Mouse (Mus musculus) lung, embryonic 14.5 days (tissue): Measurements from ENCODE around the gene Gm13090. TPM values are rescaled to one million over a fixed set of nuclear protein-coding genes. Genes with fewer than 3 reads are reported as not detected.

Experiments
- ATAC-seq: fragments of 200-750 bp; cut with Nextera tagmentation; 2 replicates; pipeline ENCODE4 v1.8.0; 2017; ENCODE audit warnings: mild to moderate bottlenecking, moderate TSS enrichment, moderate library complexity; ENCODE audit not compliant: insufficient read depth
- DNase-seq: peaks from one replicate; pipeline ENCODE4 v3.0.0-alpha.2; 2015
- H3K27ac ChIP-seq: fragments of 300-500 bp; sonication (generic); 2 replicates; pipeline ENCODE4 v1.5.1; 2014; ENCODE audit warnings: low read depth, mild to moderate bottlenecking, moderate library complexity
- H3K27me3 ChIP-seq: fragments of 300-500 bp; sonication (generic); 2 replicates; pipeline ENCODE4 v1.6.1; 2014; ENCODE audit warnings: low read length, control low read depth; ENCODE audit not compliant: insufficient read depth
- H3K36me3 ChIP-seq: fragments of 300-500 bp; sonication (generic); 2 replicates; pipeline ENCODE4 v1.6.1; 2014; ENCODE audit warnings: control low read depth; ENCODE audit not compliant: insufficient read depth
- H3K4me1 ChIP-seq: fragments of 300-500 bp; sonication (generic); 2 replicates; pipeline ENCODE4 v1.6.1; 2014; ENCODE audit warnings: antibody characterized with exemption, control low read depth; ENCODE audit not compliant: insufficient read depth
- H3K4me2 ChIP-seq: fragments of 300-500 bp; sonication (generic); 2 replicates; pipeline ENCODE4 v1.6.1; 2014; ENCODE audit warnings: mild to moderate bottlenecking
- H3K4me3 ChIP-seq: fragments of 300-500 bp; sonication (generic); 2 replicates; pipeline ENCODE4 v1.5.1; 2014; ENCODE audit warnings: low read depth, low read length
- H3K9ac ChIP-seq: fragments of 300-500 bp; sonication (generic); 2 replicates; pipeline ENCODE4 v1.6.1; 2014
- H3K9me3 ChIP-seq: fragments of 300-500 bp; sonication (generic); 2 replicates; pipeline ENCODE4 v1.6.1; 2016; ENCODE audit warnings: low read depth, low read length, control low read depth
- CTCF ChIP-seq: IDR thresholded peaks from 2 replicates; pipeline ENCODE4 v1.5.1; 2016; ENCODE audit warnings: antibody characterized with exemption, low read depth
- WGBS: fragments of 180-500 bp; shearing (Covaris S2); extraction: QIAGEN DNeasy Blood & Tissue Kit; methylation state at CpG from one replicate; pipeline ENCODE4 v1.1.7; 2014; 5-methylcytosine and 5-hydroxymethylcytosine counted together
- polyA plus RNA-seq: library from polyadenylated mRNA; unstranded; fragments of >200 nt; fragmentation: Nextera tagmentation; extraction: Ambion mirVana; gene quantifications from 2 replicates; pipeline ENCODE4 v1.2.1, GENCODE M21; 2014

Gene Gm13090
- polyA plus RNA-seq, 1 experiment from 2014 or later = not detected

- Histone ChIP-seq H3K4me3 (no peak overlapping the region), H3K27ac (no peak overlapping the region), H3K4me2 (no peak overlapping the region), H3K9ac (no peak overlapping the region), H3K4me1 (0 out of 2 replicates have a peak, but pooled peaks cover 3% of the 10 kb centered on the region), H3K36me3 (no peaks in the 10 kb centered on the region), H3K27me3 (peaks cover 14% of the 10 kb centered on the region), H3K9me3 (no peaks in the 10 kb centered on the region)
- WGBS = 77% methylated on average over 11 of the region's 11 CpGs
- ATAC-seq (no peak), DNase-seq (no peak)
- no peak for TF ChIP-seq CTCF
Measured at GRCm38 (mm10) chr4:151103646-151104045, 14.3 kb downstream of the Gm13090 start.

GRCm38 (mm10) chr4:151104147-151104546 is 14.8 kb downstream of the Gm13090 start:
- WGBS = 70% methylated on average over 10 of the region's 10 CpGs

GRCm38 (mm10) chr4:151105886-151106285 is 16.5 kb downstream of the Gm13090 start:
- H3K9ac ChIP-seq = no peak overlapping the region
- no peak for TF ChIP-seq CTCF
- H3K4me1 ChIP-seq = 0 out of 2 replicates have a peak, but pooled peaks cover 3% of the 10 kb centered on the region
- no peaks in the 10 kb centered on the region for H3K36me3 ChIP-seq
- H3K9me3 ChIP-seq = no peaks in the 10 kb centered on the region
- ATAC-seq = no peak
- 72% methylated on average over 6 of the region's 6 CpGs for WGBS
- no peak overlapping the region for H3K27ac ChIP-seq
- H3K27me3 ChIP-seq = peaks cover 30% of the 10 kb centered on the region
- no peak overlapping the region for H3K4me2 ChIP-seq
- no peak overlapping the region for H3K4me3 ChIP-seq
- no peak for DNase-seq

More at GRCm38 (mm10) chr4:151104147-151104546, 14.8 kb downstream of the Gm13090 start:
- DNase-seq (no peak), ATAC-seq (no peak)
- H3K4me3 ChIP-seq = no peak overlapping the region
- H3K9me3 ChIP-seq = no peaks in the 10 kb centered on the region
- TF ChIP-seq CTCF = no peak
- H3K4me1 ChIP-seq = 0 out of 2 replicates have a peak, but pooled peaks cover 3% of the 10 kb centered on the region
- H3K4me2 ChIP-seq = no peak overlapping the region
- no peak overlapping the region for H3K27ac ChIP-seq
- H3K36me3 ChIP-seq = no peaks in the 10 kb centered on the region
- no peak overlapping the region for H3K9ac ChIP-seq
- peaks cover 14% of the 10 kb centered on the region for H3K27me3 ChIP-seq

- no peak for TF ChIP-seq CTCF
- Histone ChIP-seq H3K27me3 (peaks cover 30% of the 10 kb centered on the region), H3K9me3 (no peaks in the 10 kb centered on the region), H3K36me3 (no peaks in the 10 kb centered on the region), H3K9ac (no peak overlapping the region), H3K4me3 (no peak overlapping the region), H3K4me1 (0 out of 2 replicates have a peak, but pooled peaks cover 3% of the 10 kb centered on the region), H3K4me2 (peak overlapping the region; percentile 99; the same call in 1 of the 2 replicates), H3K27ac (no peak overlapping the region)
- DNase-seq = no peak
- WGBS = 38% methylated on average over 10 of the region's 10 CpGs
- ATAC-seq = no peak
Measured at GRCm38 (mm10) chr4:151106468-151106867, 17.1 kb downstream of the Gm13090 start.

GRCm38 (mm10) chr4:151107131-151108001 is 18.0 kb downstream of the Gm13090 start:
- no peaks in the 10 kb centered on the region for H3K36me3 ChIP-seq
- peak overlapping the region; percentile 62 for H3K9ac ChIP-seq
- peaks cover 30% of the 10 kb centered on the region for H3K27me3 ChIP-seq
- no peaks in the 10 kb centered on the region for H3K9me3 ChIP-seq
- peak; percentile 60 for DNase-seq
- H3K4me2 ChIP-seq = peak overlapping the region; percentile 99
- 3% methylated on average over 60 of the region's 60 CpGs for WGBS
- peak overlapping the region; percentile 72; the same call in 1 of the 2 replicates for H3K27ac ChIP-seq
- H3K4me3 ChIP-seq = peak overlapping the region; percentile 63
- no peak for TF ChIP-seq CTCF
- peak; percentile 5; the same call in 1 of the 2 replicates for ATAC-seq
- H3K4me1 ChIP-seq = 0 out of 2 replicates have a peak, but pooled peaks cover 3% of the 10 kb centered on the region

- H3K27ac ChIP-seq = peak overlapping the region; percentile 72; the same call in 1 of the 2 replicates
- TF ChIP-seq CTCF = no peak
- H3K4me2 ChIP-seq = peak overlapping the region; percentile 99
- peak overlapping the region; percentile 62 for H3K9ac ChIP-seq
- no peaks in the 10 kb centered on the region for H3K9me3 ChIP-seq
- peak; percentile 96 for DNase-seq
- H3K4me1 ChIP-seq = 0 out of 2 replicates have a peak, but pooled peaks cover 3% of the 10 kb centered on the region
- no peaks in the 10 kb centered on the region for H3K36me3 ChIP-seq
- ATAC-seq = peak; percentile 98
- H3K4me3 ChIP-seq = peak overlapping the region; percentile 63
- peaks cover 30% of the 10 kb centered on the region for H3K27me3 ChIP-seq
- WGBS = under 1% methylated on average over 94 of the region's 101 CpGs
Measured at GRCm38 (mm10) chr4:151108028-151108771, 18.8 kb downstream of the Gm13090 start.

- no peaks in the 10 kb centered on the region for H3K9me3 ChIP-seq
- 2% methylated on average over 17 of the region's 20 CpGs for WGBS
- ATAC-seq = peak; percentile 26
Measured at GRCm38 (mm10) chr4:151108834-151109241, 19.5 kb downstream of the Gm13090 start.

More at GRCm38 (mm10) chr4:151108834-151109241, 19.5 kb downstream of the Gm13090 start:
- Histone ChIP-seq H3K4me1 (0 out of 2 replicates have a peak, but pooled peaks cover 3% of the 10 kb centered on the region), H3K27ac (no peak overlapping the region; the same call in 1 of the 2 replicates), H3K27me3 (peaks cover 30% of the 10 kb centered on the region), H3K4me3 (peak overlapping the region; percentile 63), H3K4me2 (peak overlapping the region; percentile 99), H3K9ac (peak overlapping the region; percentile 62), H3K36me3 (no peaks in the 10 kb centered on the region)
- peak; percentile 67 for DNase-seq
- no peak for TF ChIP-seq CTCF
